Mouse (Mus musculus): ENCODE measurements around the gene Meis2. TPM values are rescaled to one million over a fixed set of nuclear protein-coding genes. Genes with fewer than 3 reads are reported as not detected.

Gene Meis2
- polyA plus RNA-seq (2015; fragmentation: Nextera tagmentation; extraction: Ambion mirVana) = 22.2 and 44.2 TPM in 2 replicates

GRCm38 (mm10) chr2:116065570-116066005 lies at the start of gene Meis2:
Gene Meis2, minus strand, starts transcription at chr2:116065839.

All from adrenal gland, postnatal 0 days (tissue).